ENCODE assay signal across 8 mouse cellular contexts in genomic region chr12:16634075-16634813, GRCm38 (mm10). TPM values are rescaled to one million over a fixed set of nuclear protein-coding genes. Genes with fewer than 3 reads are reported as not detected.
A peak's percentile ranks its signal among the peaks of the same experiment; 100 is the strongest.
DNase-seq lines count a peak whose midpoint lies in the region; ATAC-seq and TF ChIP-seq lines count a peak whose summit lies in the region.

No protein-coding gene starts in this region.

- no peak overlapping the region for H3K27ac ChIP-seq in liver, embryonic 12.5 days
- no peak overlapping the region for H3K27ac ChIP-seq in cortical plate, adult 2 months (ENCODE audit: insufficient read depth, low read length)
- no peak overlapping the region for H3K27ac ChIP-seq in hindbrain, embryonic 13.5 days
- H3K27ac ChIP-seq in olfactory bulb, adult 2 months (ENCODE audit: insufficient read depth, low read depth, low read length): no peak overlapping the region

- 43% methylated on average over 14 of the region's 14 CpGs for WGBS in liver, embryonic 12.5 days (ENCODE audit: insufficient replicate concordance)
- WGBS in hindbrain, embryonic 13.5 days: 60% methylated on average over 14 of the region's 14 CpGs
- 59% methylated on average over 14 of the region's 14 CpGs for WGBS in olfactory bulb, adult 2 months

- in situ Hi-C loops in Patski (cut with MboI; ENCODE audit: low pct_unique_long_range_greater_than_20kb): loop anchor here (5.0 kb wide), 1 partner anchor 67 kb away; no protein-coding TSS in a partner anchor

- no peaks in the 10 kb centered on the region for H3K4me1 ChIP-seq in liver, embryonic 12.5 days
- H3K4me1 ChIP-seq in cortical plate, adult 2 months (ENCODE audit: control insufficient read depth, insufficient read depth, low read length): no peaks in the 10 kb centered on the region; the same call in 1 of the 2 replicates
- no peaks in the 10 kb centered on the region for H3K4me1 ChIP-seq in hindbrain, embryonic 13.5 days (replicated peaks)
- 0 out of 2 replicates have a peak, but pooled peaks cover 2% of the 10 kb centered on the region for H3K4me1 ChIP-seq in olfactory bulb, adult 2 months (ENCODE audit: control insufficient read depth, insufficient read depth, low read length)

- no peak overlapping the region for H3K9ac ChIP-seq in liver, embryonic 12.5 days
- no peak overlapping the region for H3K9ac ChIP-seq in hindbrain, embryonic 13.5 days

- TF ChIP-seq POLR2A in cortical plate, adult 2 months (IDR thresholded peaks at IDR 0.05; ENCODE audit: extremely low read depth, insufficient read depth, low read length): no peak
- TF ChIP-seq POLR2A in olfactory bulb, adult 2 months (IDR thresholded peaks at IDR 0.05; ENCODE audit: insufficient read depth, low read depth, low read length): no peak

- DNase-seq in liver (peak; percentile 55), Patski (ENCODE audit: low read depth, low spot score) (no peak)
- peak; percentile 56 to 65 for DNase-seq in lung, adult 18-20 months

- ATAC-seq in liver, embryonic 12.5 days: no peak
- ATAC-seq in Patski: no peak
- ATAC-seq in hindbrain, embryonic 13.5 days (ENCODE audit: low FRiP score): peak; percentile 57; the same call in 1 of the 2 replicates
- ATAC-seq in erythroid progenitor cell, adult 5-6 weeks (replicated peaks; ENCODE audit: low FRiP score, poor library complexity, severe bottlenecking): no peak

- H3K27me3 ChIP-seq in liver, embryonic 12.5 days (replicated peaks): no peaks in the 10 kb centered on the region
- no peaks in the 10 kb centered on the region for H3K27me3 ChIP-seq in Patski
- H3K27me3 ChIP-seq in hindbrain, embryonic 13.5 days: no peaks in the 10 kb centered on the region

- H3K9me3 ChIP-seq in liver, embryonic 12.5 days (replicated peaks): no peaks in the 10 kb centered on the region
- H3K9me3 ChIP-seq in hindbrain, embryonic 13.5 days: no peaks in the 10 kb centered on the region

- peak; percentile 81 for TF ChIP-seq CTCF in Patski (IDR thresholded peaks at IDR 0.05)
- TF ChIP-seq CTCF in cortical plate, adult 2 months (IDR thresholded peaks at IDR 0.05; ENCODE audit: extremely low read depth, insufficient read depth, low read length): peak; percentile 71
- TF ChIP-seq CTCF in olfactory bulb, adult 2 months (IDR thresholded peaks at IDR 0.05; ENCODE audit: insufficient read depth, low read depth, low read length): 0 out of 2 replicates have a peak, but pooled peaks have one; percentile 24

- no peak overlapping the region for H3K4me2 ChIP-seq in liver, embryonic 12.5 days
- H3K4me2 ChIP-seq in hindbrain, embryonic 13.5 days: no peak overlapping the region

- POLR2A ChIA-PET in Patski (lab: Charles Lee): no interaction called here

- H3K36me3 ChIP-seq in liver, embryonic 12.5 days: no peaks in the 10 kb centered on the region
- H3K36me3 ChIP-seq in hindbrain, embryonic 13.5 days: no peaks in the 10 kb centered on the region

- H3K4me3 ChIP-seq in liver, embryonic 12.5 days: no peak overlapping the region
- H3K4me3 ChIP-seq in cortical plate, adult 2 months (ENCODE audit: insufficient read depth, low read length): no peak overlapping the region
- H3K4me3 ChIP-seq in hindbrain, embryonic 13.5 days: no peak overlapping the region
- H3K4me3 ChIP-seq in olfactory bulb, adult 2 months (ENCODE audit: insufficient read depth, low read depth, low read length): no peak overlapping the region

- CTCF ChIA-PET in Patski (lab: Charles Lee): interaction anchor here (0.7 to 2.0 kb wide), 13 partner anchors 12 to 73 kb away, joined by 3 to 13 read pairs (median 3); no protein-coding TSS in a partner anchor

RNA-seq across cellular contexts. Expression of gene Ntsr2, which starts 18.9 kb away (rescaled TPM):
- not detected in 2 replicates for polyA plus RNA-seq in liver, embryonic 12.5 days (2016; fragmentation: Nextera tagmentation; extraction: Ambion mirVana)
- not detected for polyA plus RNA-seq in Patski (2021)
- polyA plus RNA-seq in cortical plate, adult 2 months (2012; rRNA removed): 316 and 321 TPM in 2 replicates
- polyA plus RNA-seq in hindbrain, embryonic 13.5 days (2015; fragmentation: Nextera tagmentation; extraction: Ambion mirVana): 0.65 and 1.1 TPM in 2 replicates
- polyA plus RNA-seq in olfactory bulb, adult 2 months (2012; ENCODE audit: insufficient read depth, insufficient read length, low replicate concordance, missing spikeins): not detected in 2 replicates
- total RNA-seq in erythroid progenitor cell, adult 5-6 weeks (2015; ENCODE audit: low replicate concordance): not detected in 2 replicates
- total RNA-seq in erythroid progenitor cell, adult 5-6 weeks (2017; ENCODE audit: low replicate concordance): not detected in 2 replicates

RNA-seq across cellular contexts. Expression of gene Lpin1, which starts 23.5 kb away (rescaled TPM):
- 6.8 and 6.9 TPM in 2 replicates for polyA plus RNA-seq in liver, embryonic 12.5 days (2016; fragmentation: Nextera tagmentation; extraction: Ambion mirVana)
- 6.8 TPM for polyA plus RNA-seq in Patski (2021)
- 18.1 and 18.9 TPM in 2 replicates for polyA plus RNA-seq in cortical plate, adult 2 months (2012; rRNA removed)
- polyA plus RNA-seq in hindbrain, embryonic 13.5 days (2015; fragmentation: Nextera tagmentation; extraction: Ambion mirVana): 18.3 and 19.9 TPM in 2 replicates
- 149 TPM in 1 of 2 replicates, not detected in the other for polyA plus RNA-seq in olfactory bulb, adult 2 months (2012; ENCODE audit: insufficient read depth, insufficient read length, low replicate concordance, missing spikeins)
- 10.1 and 10.9 TPM in 2 replicates for total RNA-seq in erythroid progenitor cell, adult 5-6 weeks (2015; ENCODE audit: low replicate concordance)
- total RNA-seq in erythroid progenitor cell, adult 5-6 weeks (2017; ENCODE audit: low replicate concordance): 12.2 and 20.9 TPM in 2 replicates

Comparison
In these comparisons a context has a peak if more than half of its experiments do, and no peak if none do; other contexts are left out.
1. CTCF ChIP-seq: peak in every context shown above with its lines; median percentile 81 in Patski; 71 in cortical plate, adult 2 months; 24 in olfactory bulb, adult 2 months.
2. RNA of gene Ntsr2, which starts 18.9 kb away (polyA plus RNA-seq): 316 to 321 TPM in cortical plate, adult 2 months; 0.65 to 1.1 TPM in hindbrain, embryonic 13.5 days, not detected in liver, embryonic 12.5 days, not detected in Patski (single experiment) and not detected in olfactory bulb, adult 2 months; every median in the first group is over 100 times any median in the second.